Mouse (Mus musculus): ENCODE measurements at regions not wholly inside any gene's neighbourhood (a gene's known extent, or its start where the extent isn't known, plus 50 kb on each side); places are given as distances from the start of the nearest gene placed in this dataset.

GRCm38 (mm10) chr16:77238358-77239175, 225.1 kb downstream of the Usp25 start:
- no peak for TF ChIP-seq CTCF (IDR thresholded peaks at IDR 0.05; ENCODE audit: borderline replicate concordance, insufficient read depth, low read depth, low read length)
- no peak for TF ChIP-seq POLR2A (IDR thresholded peaks at IDR 0.05; ENCODE audit: borderline replicate concordance, insufficient read depth, low read length)
